Mouse (Mus musculus) forebrain, embryonic 13.5 days (tissue): Measurements from ENCODE around the gene Chn1. TPM values are rescaled to one million over a fixed set of nuclear protein-coding genes. Genes with fewer than 3 reads are reported as not detected.

Source experiments
- ATAC-seq: fragments of 200-750 bp; cut with Nextera tagmentation; 2 replicates; pipeline ENCODE4 v1.8.0; 2017
- H3K27ac ChIP-seq: fragments of 300-500 bp; sonication (generic); 2 replicates; pipeline ENCODE4 v1.5.1; 2015; ENCODE audit warnings: inconsistent platforms, mild to moderate bottlenecking, moderate library complexity
- H3K27me3 ChIP-seq: fragments of 300-500 bp; sonication (generic); 2 replicates; pipeline ENCODE4 v1.6.1; 2015; ENCODE audit warnings: mild to moderate bottlenecking, inconsistent platforms
- H3K36me3 ChIP-seq: fragments of 300-500 bp; sonication (generic); 2 replicates; pipeline ENCODE4 v1.6.1; 2015; ENCODE audit warnings: mild to moderate bottlenecking, inconsistent platforms; ENCODE audit not compliant: poor library complexity, severe bottlenecking
- H3K4me1 ChIP-seq: fragments of 300-500 bp; sonication (generic); 2 replicates; pipeline ENCODE4 v1.6.1; 2015; ENCODE audit warnings: inconsistent platforms
- H3K4me2 ChIP-seq: fragments of 300-500 bp; sonication (generic); 2 replicates; pipeline ENCODE4 v1.6.1; 2015; ENCODE audit warnings: inconsistent platforms, mild to moderate bottlenecking, moderate library complexity
- H3K4me3 ChIP-seq: fragments of 300-500 bp; sonication (generic); 2 replicates; pipeline ENCODE4 v1.5.1; 2015; ENCODE audit warnings: mild to moderate bottlenecking, inconsistent platforms
- H3K9ac ChIP-seq: fragments of 300-500 bp; sonication (generic); 2 replicates; pipeline ENCODE4 v1.6.1; 2015; ENCODE audit warnings: mild to moderate bottlenecking, inconsistent platforms
- H3K9me3 ChIP-seq: fragments of 300-500 bp; sonication (generic); replicated peaks from 2 replicates; pipeline ENCODE4 v1.6.1; 2016; ENCODE audit warnings: inconsistent platforms
- WGBS: fragments of 180-500 bp; shearing (Covaris S2); methylation state at CpG from one replicate; pipeline ENCODE4 v1.1.7; 2015; 5-methylcytosine and 5-hydroxymethylcytosine counted together
- polyA plus RNA-seq: library from polyadenylated mRNA; unstranded; fragments of >200 nt; fragmentation: Nextera tagmentation; extraction: Ambion mirVana; gene quantifications from 2 replicates; pipeline ENCODE4 v1.2.1, GENCODE M21; 2015

Gene Chn1
- polyA plus RNA-seq, 1 experiment from 2014 or later, result 71.9 TPM

DNA sequence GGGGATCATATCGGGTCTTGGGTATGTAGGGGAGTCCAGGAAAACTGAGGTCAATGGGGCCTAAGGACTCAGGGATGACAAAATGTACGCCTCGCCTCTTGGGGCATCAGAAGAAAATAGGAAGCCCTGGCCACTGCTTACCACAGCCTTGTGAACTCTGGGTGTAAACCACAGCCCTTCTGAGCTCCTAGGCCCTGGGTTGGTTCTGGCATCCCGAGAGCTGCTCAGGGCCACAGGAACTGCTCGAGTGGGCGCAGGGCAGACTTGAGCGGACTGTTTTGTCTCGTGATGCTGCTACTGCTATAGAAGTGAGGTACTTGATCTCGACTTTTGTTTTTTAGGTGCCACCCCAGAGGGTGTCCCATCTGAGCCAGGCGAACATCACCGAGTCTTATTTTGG is 177.4 kb downstream of the Chn1 start:
- Histone ChIP-seq H3K9ac (no peak overlapping the region), H3K4me2 (no peak overlapping the region), H3K4me3 (no peak overlapping the region), H3K9me3 (no peaks in the 10 kb centered on the region), H3K36me3 (no peaks in the 10 kb centered on the region), H3K4me1 (0 out of 2 replicates have a peak, but pooled peaks cover 3% of the 10 kb centered on the region), H3K27me3 (no peaks in the 10 kb centered on the region), H3K27ac (no peak overlapping the region)
- WGBS, result 94% methylated on average over 11 of the region's 11 CpGs
- no peak for ATAC-seq

- H3K4me1 ChIP-seq, result 0 out of 2 replicates have a peak, but pooled peaks cover 3% of the 10 kb centered on the region
- no peak for ATAC-seq
- no peaks in the 10 kb centered on the region for H3K36me3 ChIP-seq
- WGBS, result 36% methylated on average over 9 of the region's 9 CpGs
- H3K4me3 ChIP-seq, result no peak overlapping the region
- H3K4me2 ChIP-seq, result 0 out of 2 replicates have a peak overlapping the region, but pooled peaks have one; percentile 7
- H3K27me3 ChIP-seq, result no peaks in the 10 kb centered on the region
- H3K9me3 ChIP-seq, result no peaks in the 10 kb centered on the region
- no peak overlapping the region for H3K27ac ChIP-seq
- no peak overlapping the region for H3K9ac ChIP-seq
Observed at GRCm38 (mm10) chr2:73596786-73597185, 178.4 kb downstream of the Chn1 start.

GRCm38 (mm10) chr2:73596326-73596725 is 178.8 kb downstream of the Chn1 start:
- H3K4me3 ChIP-seq, result no peak overlapping the region
- WGBS, result 75% methylated on average over 5 of the region's 5 CpGs
- H3K9me3 ChIP-seq, result no peaks in the 10 kb centered on the region
- H3K36me3 ChIP-seq, result no peaks in the 10 kb centered on the region
- H3K4me1 ChIP-seq, result 0 out of 2 replicates have a peak, but pooled peaks cover 3% of the 10 kb centered on the region
- no peaks in the 10 kb centered on the region for H3K27me3 ChIP-seq
- H3K27ac ChIP-seq, result no peak overlapping the region
- 0 out of 2 replicates have a peak overlapping the region, but pooled peaks have one; percentile 7 for H3K4me2 ChIP-seq
- no peak for ATAC-seq
- no peak overlapping the region for H3K9ac ChIP-seq

DNA sequence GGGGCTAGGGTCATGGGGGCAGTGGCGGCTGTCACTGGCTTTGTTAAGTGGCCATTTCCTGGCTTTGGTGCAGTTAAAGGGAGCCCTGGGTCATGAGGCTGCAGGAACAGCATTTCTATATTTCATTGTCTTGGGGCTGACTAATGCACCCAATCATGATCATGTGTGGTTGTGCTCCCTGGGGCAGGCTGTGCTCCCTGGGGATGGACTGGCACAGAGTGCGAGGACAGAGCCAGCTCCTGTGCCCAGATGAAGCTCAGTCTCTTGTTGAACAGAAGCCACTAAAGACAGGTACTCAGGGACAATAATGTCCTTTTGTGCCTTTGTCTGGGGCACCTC is 182.1 kb downstream of the Chn1 start:
- no peaks in the 10 kb centered on the region for H3K27me3 ChIP-seq
- no peaks in the 10 kb centered on the region for H3K9me3 ChIP-seq
- ATAC-seq, result no peak
- H3K9ac ChIP-seq, result no peak overlapping the region
- no peak overlapping the region for H3K4me3 ChIP-seq
- no peak overlapping the region for H3K4me2 ChIP-seq
- no peak overlapping the region for H3K27ac ChIP-seq
- no peaks in the 10 kb centered on the region for H3K36me3 ChIP-seq
- peaks cover 14% of the 10 kb centered on the region; the same call in 1 of the 2 replicates for H3K4me1 ChIP-seq
- 83% methylated on average over 2 of the region's 2 CpGs for WGBS

- H3K27ac ChIP-seq, result no peak overlapping the region
- peaks cover 14% of the 10 kb centered on the region; the same call in 1 of the 2 replicates for H3K4me1 ChIP-seq
- H3K9me3 ChIP-seq, result no peaks in the 10 kb centered on the region
- WGBS, result 81% methylated on average over 14 of the region's 14 CpGs
- H3K36me3 ChIP-seq, result no peaks in the 10 kb centered on the region
- H3K4me2 ChIP-seq, result no peak overlapping the region
- no peak for ATAC-seq
- no peak overlapping the region for H3K4me3 ChIP-seq
- no peaks in the 10 kb centered on the region for H3K27me3 ChIP-seq
- no peak overlapping the region for H3K9ac ChIP-seq
Observed at GRCm38 (mm10) chr2:73592231-73593100, 182.7 kb downstream of the Chn1 start.

DNA sequence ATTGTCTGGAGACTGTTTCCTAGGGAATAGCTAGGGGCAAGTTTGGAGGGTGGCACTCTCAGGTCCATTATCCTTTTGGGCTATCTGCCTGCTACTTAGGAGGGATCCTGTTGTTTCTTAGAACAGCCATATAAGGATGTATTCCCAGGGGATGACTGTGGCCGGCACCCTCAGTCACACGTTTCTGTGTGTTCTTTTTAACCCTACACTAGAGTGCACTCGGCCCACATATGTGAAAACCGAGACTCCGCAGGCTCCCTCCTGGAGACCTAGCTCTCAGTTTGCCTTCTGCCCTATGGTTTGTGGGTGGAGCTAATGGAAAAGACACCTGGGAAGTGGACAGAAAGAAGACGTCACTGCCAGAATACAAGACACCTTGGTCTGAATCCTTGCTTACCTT is 183.9 kb downstream of the Chn1 start:
- ATAC-seq, result no peak
- no peaks in the 10 kb centered on the region for H3K9me3 ChIP-seq
- 53% methylated on average over 6 of the region's 6 CpGs for WGBS

GRCm38 (mm10) chr2:73590106-73590505 is 185.0 kb downstream of the Chn1 start:
- Histone ChIP-seq H3K27me3 (no peaks in the 10 kb centered on the region), H3K4me1 (peaks cover 17% of the 10 kb centered on the region; the same call in 1 of the 2 replicates), H3K9ac (peak overlapping the region; percentile 10), H3K9me3 (no peaks in the 10 kb centered on the region), H3K4me2 (peak overlapping the region; percentile 54), H3K27ac (no peak overlapping the region), H3K4me3 (peak overlapping the region; percentile 23), H3K36me3 (no peaks in the 10 kb centered on the region)
- WGBS, result 8% methylated on average over 12 of the region's 12 CpGs
- ATAC-seq, result peak; percentile 57; the same call in 1 of the 2 replicates

More for the DNA sequence above, 183.9 kb downstream of the Chn1 start:
- Histone ChIP-seq H3K4me3 (no peak overlapping the region), H3K9ac (no peak overlapping the region), H3K4me1 (peaks cover 11% of the 10 kb centered on the region; the same call in 1 of the 2 replicates), H3K4me2 (no peak overlapping the region), H3K27ac (no peak overlapping the region), H3K27me3 (no peaks in the 10 kb centered on the region), H3K36me3 (no peaks in the 10 kb centered on the region)

GRCm38 (mm10) chr2:73588951-73589350 is 186.2 kb downstream of the Chn1 start:
- peaks cover 20% of the 10 kb centered on the region; the same call in 1 of the 2 replicates for H3K4me1 ChIP-seq
- no peak for ATAC-seq
- no peak overlapping the region for H3K9ac ChIP-seq
- H3K4me2 ChIP-seq, result no peak overlapping the region
- no peaks in the 10 kb centered on the region for H3K36me3 ChIP-seq
- no peaks in the 10 kb centered on the region for H3K9me3 ChIP-seq
- WGBS, result 82% methylated on average over 2 of the region's 2 CpGs
- H3K27me3 ChIP-seq, result no peaks in the 10 kb centered on the region
- no peak overlapping the region for H3K4me3 ChIP-seq
- no peak overlapping the region for H3K27ac ChIP-seq

- no peak overlapping the region for H3K9ac ChIP-seq
- H3K27me3 ChIP-seq, result peaks cover 4% of the 10 kb centered on the region; the same call in 1 of the 2 replicates
- H3K27ac ChIP-seq, result no peak overlapping the region
- ATAC-seq, result no peak
- no peak overlapping the region for H3K4me2 ChIP-seq
- no peaks in the 10 kb centered on the region for H3K9me3 ChIP-seq
- H3K4me1 ChIP-seq, result peaks cover 20% of the 10 kb centered on the region; the same call in 1 of the 2 replicates
- WGBS, result 59% methylated on average over 4 of the region's 4 CpGs
- no peak overlapping the region for H3K4me3 ChIP-seq
- no peaks in the 10 kb centered on the region for H3K36me3 ChIP-seq
Observed at GRCm38 (mm10) chr2:73587109-73587506, 188.0 kb downstream of the Chn1 start.

DNA sequence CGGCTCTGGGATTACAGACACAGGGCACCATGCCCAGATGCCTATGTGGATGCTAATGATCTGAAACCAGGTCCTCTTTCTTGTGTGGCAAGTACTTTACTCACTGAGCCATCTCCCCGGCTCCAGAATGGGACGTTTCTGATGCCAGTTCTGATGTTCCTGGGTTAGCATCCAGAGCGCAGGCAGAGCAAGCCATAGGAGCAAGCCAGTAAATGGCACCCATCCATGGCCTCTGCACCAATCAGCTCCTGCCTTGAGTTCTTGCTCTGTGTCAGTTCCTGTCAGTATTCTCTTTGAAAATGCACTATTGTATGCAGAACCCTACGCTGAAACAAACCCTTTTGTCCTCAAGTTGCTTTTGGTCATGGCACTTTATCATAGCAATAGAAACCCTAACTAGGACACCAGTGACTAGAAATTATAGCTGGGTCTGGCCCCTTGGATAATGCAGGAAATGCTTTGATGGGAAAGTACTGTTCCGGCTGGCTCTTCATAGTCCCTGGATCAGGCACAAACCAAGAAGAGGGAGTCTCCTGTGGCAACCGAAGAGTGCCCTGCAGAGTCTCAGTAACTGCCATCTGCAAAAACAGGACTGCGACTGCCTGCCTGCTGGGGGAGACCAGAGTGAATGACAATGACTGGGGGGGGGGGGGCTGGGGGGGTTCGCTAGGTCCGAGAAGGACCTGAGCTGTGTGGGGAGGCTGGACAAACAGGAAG is 188.6 kb downstream of the Chn1 start:
- H3K9ac ChIP-seq, result no peak overlapping the region
- H3K4me3 ChIP-seq, result no peak overlapping the region
- H3K9me3 ChIP-seq, result no peaks in the 10 kb centered on the region
- H3K4me1 ChIP-seq, result peaks cover 20% of the 10 kb centered on the region; the same call in 1 of the 2 replicates
- no peak for ATAC-seq
- H3K4me2 ChIP-seq, result no peak overlapping the region
- H3K27me3 ChIP-seq, result peaks cover 4% of the 10 kb centered on the region; the same call in 1 of the 2 replicates
- no peaks in the 10 kb centered on the region for H3K36me3 ChIP-seq
- H3K27ac ChIP-seq, result no peak overlapping the region
- WGBS, result 54% methylated on average over 10 of the region's 10 CpGs

- Histone ChIP-seq H3K4me1 (peaks cover 14% of the 10 kb centered on the region; the same call in 1 of the 2 replicates), H3K9ac (peak overlapping the region; percentile 49), H3K27ac (no peak overlapping the region), H3K4me2 (peak overlapping the region; percentile 66), H3K9me3 (no peaks in the 10 kb centered on the region), H3K4me3 (peak overlapping the region; percentile 39), H3K36me3 (no peaks in the 10 kb centered on the region), H3K27me3 (peaks cover 4% of the 10 kb centered on the region; the same call in 1 of the 2 replicates)
- WGBS, result 15% methylated on average over 12 of the region's 12 CpGs
- ATAC-seq, result peak; percentile 52
Observed at GRCm38 (mm10) chr2:73585347-73585831, 189.8 kb downstream of the Chn1 start.
